Mouse (Mus musculus): ENCODE results near the gene Igf1r. TPM values are rescaled to one million over a fixed set of nuclear protein-coding genes. Genes with fewer than 3 reads are reported as not detected.

The Igf1r gene
- total and polyA plus RNA-seq, 3 experiments: 4.3 to 9.1 (median 6.1) TPM

DNA sequence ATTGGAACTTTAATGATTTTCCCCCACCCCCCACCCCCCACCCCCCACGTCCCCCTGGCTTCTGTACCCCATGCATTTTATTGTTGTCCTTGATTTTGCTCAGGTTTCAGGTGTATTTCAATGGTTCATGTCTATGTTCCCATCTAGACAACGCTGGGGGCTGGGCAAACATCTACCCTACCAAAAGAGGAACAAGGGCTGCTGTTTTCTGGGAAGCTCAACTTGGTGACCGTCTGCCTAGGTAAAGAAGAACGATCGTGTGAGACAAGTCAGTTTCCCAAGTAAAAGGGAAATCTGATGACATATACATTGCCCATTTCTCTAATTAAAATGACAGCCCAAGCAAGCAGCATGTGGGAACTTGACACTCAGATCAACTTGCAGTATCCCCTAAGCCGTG lies 107.1 kb downstream of the Igf1r start:
- DNase-seq (ENCODE audit: low spot score): no peak
- H3K4me1 ChIP-seq (ENCODE audit: insufficient read depth, low read depth, low read length): 0 out of 2 replicates have a peak, but pooled peaks cover 3% of the 10 kb centered on the region
- no peak overlapping the region for H3K4me3 ChIP-seq (ENCODE audit: low read depth, low read length)
- TF ChIP-seq GATA1 (IDR thresholded peaks at IDR 0.05; ENCODE audit: borderline replicate concordance, low read length) (no peak), CTCF (IDR thresholded peaks at IDR 0.05; ENCODE audit: low read depth, low read length) (no peak), TAL1 (conservative IDR thresholded peaks at IDR 0.05; ENCODE audit: low read depth, low read length) (no peak), GATA2 (IDR thresholded peaks at IDR 0.05; ENCODE audit: borderline replicate concordance, low read depth, low read length) (no peak), POLR2AphosphoS5 (IDR thresholded peaks at IDR 0.05; ENCODE audit: insufficient replicate concordance, low read depth, low read length) (no peak)
- H3K36me3 ChIP-seq (replicated peaks): no peaks in the 10 kb centered on the region
- H3K9me3 ChIP-seq (replicated peaks): peaks cover 28% of the 10 kb centered on the region
- H3K27me3 ChIP-seq (ENCODE audit: insufficient read depth, low read length): peaks cover 16% of the 10 kb centered on the region
- ATAC-seq (ENCODE audit: extremely low read depth, insufficient number of reproducible peaks, low FRiP score, poor library complexity, severe bottlenecking): no peak

DNA sequence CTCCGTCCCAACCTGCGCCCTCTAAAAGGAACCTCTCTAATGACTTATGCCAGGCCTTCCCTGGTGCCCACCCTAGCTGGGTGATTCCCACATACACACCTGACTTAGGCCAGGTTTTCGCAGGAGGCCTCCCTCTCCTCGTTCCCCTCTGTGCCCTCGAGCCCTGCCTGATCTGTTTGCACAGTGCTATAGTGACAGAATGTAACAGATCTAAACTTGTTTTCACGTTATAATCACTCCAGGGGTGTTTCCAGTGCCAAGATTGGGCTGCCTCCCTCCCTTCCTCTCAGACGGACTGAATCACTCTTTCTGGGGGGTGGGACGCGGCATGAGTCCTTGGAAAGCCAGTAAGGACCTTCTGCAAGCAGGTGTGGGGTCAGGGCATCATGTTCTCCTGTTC lies 108.8 kb downstream of the Igf1r start:
- Histone ChIP-seq H3K27me3 (ENCODE audit: insufficient read depth, low read length) (peaks cover 20% of the 10 kb centered on the region), H3K9me3 (replicated peaks) (peaks cover 24% of the 10 kb centered on the region), H3K4me1 (ENCODE audit: insufficient read depth, low read depth, low read length) (no peaks in the 10 kb centered on the region), H3K36me3 (replicated peaks) (no peaks in the 10 kb centered on the region), H3K4me3 (ENCODE audit: low read depth, low read length) (no peak overlapping the region)
- no peak for TF ChIP-seq POLR2AphosphoS5 (IDR thresholded peaks at IDR 0.05; ENCODE audit: insufficient replicate concordance, low read depth, low read length)
- no peak for TF ChIP-seq CTCF (IDR thresholded peaks at IDR 0.05; ENCODE audit: low read depth, low read length)
- no peak for TF ChIP-seq GATA2 (IDR thresholded peaks at IDR 0.05; ENCODE audit: borderline replicate concordance, low read depth, low read length)
- TF ChIP-seq TAL1 (conservative IDR thresholded peaks at IDR 0.05; ENCODE audit: low read depth, low read length): no peak
- no peak for TF ChIP-seq GATA1 (IDR thresholded peaks at IDR 0.05; ENCODE audit: borderline replicate concordance, low read length)
- ATAC-seq (ENCODE audit: extremely low read depth, insufficient number of reproducible peaks, low FRiP score, poor library complexity, severe bottlenecking) (no peak; the same call in 1 of the 2 replicates), DNase-seq (ENCODE audit: low spot score) (no peak)

DNA sequence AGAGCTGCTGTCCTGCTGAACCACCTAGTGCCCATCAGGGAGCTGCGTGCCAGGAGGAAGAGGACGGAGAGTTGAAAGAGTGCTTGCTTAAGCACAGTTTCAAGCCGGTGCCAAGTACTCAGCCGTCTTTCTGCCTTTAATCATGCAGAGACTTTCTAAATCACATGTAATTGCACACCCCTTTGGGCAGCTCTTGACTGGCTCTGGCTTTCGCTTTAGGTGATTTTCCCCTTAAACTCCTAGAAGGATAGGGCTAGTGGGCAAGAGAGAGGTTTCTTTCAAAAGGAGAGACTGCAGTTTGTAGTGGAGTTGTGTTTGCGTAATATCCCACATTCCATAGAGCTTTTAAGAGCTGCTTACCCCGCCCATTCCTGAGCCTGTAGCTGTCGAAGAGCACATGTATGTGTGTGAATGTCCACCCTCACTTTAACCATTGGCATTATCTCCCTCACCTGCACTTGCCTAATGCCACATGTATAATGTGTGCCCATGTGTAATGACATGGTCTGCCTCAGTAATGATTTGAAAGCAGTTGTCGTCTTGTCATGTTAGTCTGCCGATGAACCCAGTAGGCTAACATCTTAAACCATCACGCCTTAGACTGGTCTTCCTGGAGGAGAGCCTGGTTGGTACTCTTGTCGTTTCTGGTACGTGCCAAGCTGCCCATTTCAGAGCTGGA lies 109.7 kb downstream of the Igf1r start:
- Histone ChIP-seq H3K27me3 (ENCODE audit: insufficient read depth, low read length) (peaks cover 20% of the 10 kb centered on the region), H3K4me3 (ENCODE audit: low read depth, low read length) (no peak overlapping the region), H3K9me3 (replicated peaks) (peaks cover 24% of the 10 kb centered on the region), H3K36me3 (replicated peaks) (no peaks in the 10 kb centered on the region), H3K4me1 (ENCODE audit: insufficient read depth, low read depth, low read length) (no peaks in the 10 kb centered on the region)
- TF ChIP-seq TAL1 (conservative IDR thresholded peaks at IDR 0.05; ENCODE audit: low read depth, low read length) (no peak), CTCF (IDR thresholded peaks at IDR 0.05; ENCODE audit: low read depth, low read length) (no peak), GATA2 (IDR thresholded peaks at IDR 0.05; ENCODE audit: borderline replicate concordance, low read depth, low read length) (no peak), GATA1 (IDR thresholded peaks at IDR 0.05; ENCODE audit: borderline replicate concordance, low read length) (no peak), POLR2AphosphoS5 (IDR thresholded peaks at IDR 0.05; ENCODE audit: insufficient replicate concordance, low read depth, low read length) (no peak)
- ATAC-seq (ENCODE audit: extremely low read depth, insufficient number of reproducible peaks, low FRiP score, poor library complexity, severe bottlenecking) (no peak), DNase-seq (ENCODE audit: low spot score) (no peak)

DNA sequence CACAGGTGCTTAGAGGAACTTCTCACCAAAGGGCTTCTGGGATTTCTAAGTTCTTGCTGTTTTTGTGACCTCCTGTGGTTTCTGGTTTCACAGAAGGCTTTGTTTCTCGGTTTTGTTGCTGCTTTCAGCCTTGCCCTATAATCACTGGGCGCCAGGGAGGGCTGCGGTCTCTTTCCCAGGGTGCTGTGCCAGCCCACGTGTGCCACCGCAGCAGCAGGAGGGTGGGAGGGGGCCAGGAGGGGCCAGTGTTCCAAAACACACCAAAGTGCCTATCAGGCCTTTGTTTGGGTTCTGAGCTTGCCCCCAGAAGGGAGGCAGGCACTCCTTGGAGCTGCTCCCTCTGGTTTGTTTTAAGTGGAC lies 110.2 kb downstream of the Igf1r start:
- H3K4me1 ChIP-seq (ENCODE audit: insufficient read depth, low read depth, low read length): no peaks in the 10 kb centered on the region
- no peak for ATAC-seq (ENCODE audit: extremely low read depth, insufficient number of reproducible peaks, low FRiP score, poor library complexity, severe bottlenecking)
- no peak for TF ChIP-seq GATA1 (IDR thresholded peaks at IDR 0.05; ENCODE audit: borderline replicate concordance, low read length)
- TF ChIP-seq GATA2 (IDR thresholded peaks at IDR 0.05; ENCODE audit: borderline replicate concordance, low read depth, low read length): no peak
- no peak for TF ChIP-seq POLR2AphosphoS5 (IDR thresholded peaks at IDR 0.05; ENCODE audit: insufficient replicate concordance, low read depth, low read length)
- no peak for TF ChIP-seq CTCF (IDR thresholded peaks at IDR 0.05; ENCODE audit: low read depth, low read length)
- TF ChIP-seq TAL1 (conservative IDR thresholded peaks at IDR 0.05; ENCODE audit: low read depth, low read length): no peak
- H3K9me3 ChIP-seq (replicated peaks): peaks cover 27% of the 10 kb centered on the region
- H3K4me3 ChIP-seq (ENCODE audit: low read depth, low read length): no peak overlapping the region
- no peaks in the 10 kb centered on the region for H3K36me3 ChIP-seq (replicated peaks)
- H3K27me3 ChIP-seq (ENCODE audit: insufficient read depth, low read length): peaks cover 20% of the 10 kb centered on the region
- no peak for DNase-seq (ENCODE audit: low spot score)

DNA sequence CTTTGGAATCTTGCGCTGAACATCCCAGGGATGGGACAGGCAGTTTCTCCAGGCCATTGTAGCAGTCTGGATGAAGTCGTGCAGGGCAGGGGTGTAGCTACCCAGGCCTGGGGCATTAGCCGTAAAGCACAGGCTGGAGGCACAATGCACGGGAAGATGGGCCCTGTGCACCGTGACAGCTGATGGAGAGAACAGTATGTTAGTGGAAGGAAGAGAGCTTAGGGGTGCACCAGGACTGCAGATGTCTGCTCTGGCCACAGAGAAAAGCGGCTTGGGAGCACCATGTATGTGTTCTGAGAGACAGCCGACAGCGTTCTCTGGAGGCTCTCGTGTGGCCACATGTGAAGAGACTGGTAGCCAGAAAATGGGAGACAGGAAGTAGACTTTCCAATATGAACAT lies 111.1 kb downstream of the Igf1r start:
- no peak for TF ChIP-seq TAL1 (conservative IDR thresholded peaks at IDR 0.05; ENCODE audit: low read depth, low read length)
- TF ChIP-seq POLR2AphosphoS5 (IDR thresholded peaks at IDR 0.05; ENCODE audit: insufficient replicate concordance, low read depth, low read length): no peak
- TF ChIP-seq GATA2 (IDR thresholded peaks at IDR 0.05; ENCODE audit: borderline replicate concordance, low read depth, low read length): no peak
- TF ChIP-seq GATA1 (IDR thresholded peaks at IDR 0.05; ENCODE audit: borderline replicate concordance, low read length): no peak
- no peak for TF ChIP-seq CTCF (IDR thresholded peaks at IDR 0.05; ENCODE audit: low read depth, low read length)
- DNase-seq (ENCODE audit: low spot score): no peak
- H3K9me3 ChIP-seq (replicated peaks): peaks cover 27% of the 10 kb centered on the region
- no peaks in the 10 kb centered on the region for H3K36me3 ChIP-seq (replicated peaks)
- no peak for ATAC-seq (ENCODE audit: extremely low read depth, insufficient number of reproducible peaks, low FRiP score, poor library complexity, severe bottlenecking)
- H3K27me3 ChIP-seq (ENCODE audit: insufficient read depth, low read length): peaks cover 20% of the 10 kb centered on the region
- no peaks in the 10 kb centered on the region for H3K4me1 ChIP-seq (ENCODE audit: insufficient read depth, low read depth, low read length)
- no peak overlapping the region for H3K4me3 ChIP-seq (ENCODE audit: low read depth, low read length)

DNA sequence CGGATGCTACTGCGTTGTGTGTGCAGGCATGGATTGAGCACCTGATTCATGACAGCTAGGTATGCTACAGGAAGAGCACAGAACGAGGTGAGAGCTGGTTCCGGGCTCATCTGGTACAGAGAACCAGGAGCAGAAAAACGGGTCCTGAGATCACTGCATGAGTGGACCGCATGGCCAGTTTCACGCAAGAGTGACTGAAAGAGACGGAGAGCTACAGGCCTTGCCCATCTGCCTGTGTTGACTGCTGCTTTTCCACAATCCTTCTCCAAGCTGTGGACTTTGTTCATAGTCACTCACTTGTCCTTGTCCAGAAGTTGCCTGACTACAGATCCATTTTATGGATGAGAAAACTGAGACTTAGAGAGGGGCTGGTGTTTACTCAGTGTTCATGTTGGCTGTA lies 111.5 kb downstream of the Igf1r start:
- no peaks in the 10 kb centered on the region for H3K4me1 ChIP-seq (ENCODE audit: insufficient read depth, low read depth, low read length)
- DNase-seq (ENCODE audit: low spot score) (no peak), ATAC-seq (ENCODE audit: extremely low read depth, insufficient number of reproducible peaks, low FRiP score, poor library complexity, severe bottlenecking) (no peak)
- H3K4me3 ChIP-seq (ENCODE audit: low read depth, low read length): no peak overlapping the region
- H3K27me3 ChIP-seq (ENCODE audit: insufficient read depth, low read length): peaks cover 20% of the 10 kb centered on the region
- TF ChIP-seq GATA2 (IDR thresholded peaks at IDR 0.05; ENCODE audit: borderline replicate concordance, low read depth, low read length) (no peak), TAL1 (conservative IDR thresholded peaks at IDR 0.05; ENCODE audit: low read depth, low read length) (no peak), POLR2AphosphoS5 (IDR thresholded peaks at IDR 0.05; ENCODE audit: insufficient replicate concordance, low read depth, low read length) (no peak), CTCF (IDR thresholded peaks at IDR 0.05; ENCODE audit: low read depth, low read length) (no peak), GATA1 (IDR thresholded peaks at IDR 0.05; ENCODE audit: borderline replicate concordance, low read length) (no peak)
- peaks cover 26% of the 10 kb centered on the region for H3K9me3 ChIP-seq (replicated peaks)
- no peaks in the 10 kb centered on the region for H3K36me3 ChIP-seq (replicated peaks)
